Mouse (Mus musculus) myocyte (in vitro differentiated cells): Measurements from ENCODE around the gene Vdac1. TPM values are rescaled to one million over a fixed set of nuclear protein-coding genes. Genes with fewer than 3 reads are reported as not detected.
A peak's percentile ranks its signal among the peaks of the same experiment; 100 is the strongest.

Experiments used
- H3K27me3 ChIP-seq: one replicate; pipeline ENCODE4 v1.6.1; 2011; ENCODE audit not compliant: control insufficient read depth, insufficient read depth, insufficient read length
- H3K36me3 ChIP-seq: one replicate; pipeline ENCODE4 v1.6.1; 2011; ENCODE audit not compliant: control insufficient read depth, insufficient read depth
- H3K4me2 ChIP-seq: one replicate; pipeline ENCODE4 v1.6.1; 2011; ENCODE audit warnings: low read depth, control low read depth
- H3K4me3 ChIP-seq: one replicate; pipeline ENCODE4 v1.5.1; 2011; ENCODE audit warnings: mild to moderate bottlenecking, control low read depth, moderate library complexity
- H3K79me2 ChIP-seq: one replicate; pipeline ENCODE4 v1.6.1; 2011; ENCODE audit not compliant: control insufficient read depth, insufficient read depth
- H3ac ChIP-seq: one replicate; pipeline ENCODE4 v1.6.1; 2011; ENCODE audit not compliant: control insufficient read depth, insufficient read length
- CEBPB ChIP-seq: IDR thresholded peaks from 2 replicates; pipeline ENCODE4 v1.6.1; 2011; ENCODE audit warnings: mild to moderate bottlenecking, moderate library complexity; ENCODE audit not compliant: poor library complexity, insufficient read depth, severe bottlenecking
- E2F4 ChIP-seq: IDR thresholded peaks from one replicate; pipeline ENCODE4 v1.6.1; 2011; ENCODE audit warnings: mild to moderate bottlenecking, control low read depth, moderate library complexity; ENCODE audit not compliant: insufficient read depth
- MAX ChIP-seq: IDR thresholded peaks from one replicate; pipeline ENCODE4 v1.6.1; 2011; ENCODE audit warnings: low read depth, mild to moderate bottlenecking, control low read depth
- MYOD1 ChIP-seq, 3 experiments: IDR thresholded peaks; one replicate each; pipeline ENCODE4 v1.6.1; 2011; ENCODE audit warnings: control low read depth in 2 of 3, low read depth in 2 of 3, mild to moderate bottlenecking in 2 of 3, moderate library complexity in 1 of 3; ENCODE audit not compliant: insufficient read length in 2 of 3, control insufficient read depth in 1 of 3
- MYOG ChIP-seq, 3 experiments: IDR thresholded peaks; one replicate each; pipeline ENCODE4 v1.6.1; 2011; ENCODE audit warnings: control low read depth in 2 of 3, low read depth in 2 of 3, mild to moderate bottlenecking in 2 of 3; ENCODE audit not compliant: insufficient read length in 2 of 3, control insufficient read depth in 1 of 3, insufficient read depth in 1 of 3
- POLR2A ChIP-seq: IDR thresholded peaks from one replicate; pipeline ENCODE4 v1.6.1; 2011; ENCODE audit warnings: low read depth, mild to moderate bottlenecking, control low read depth, moderate library complexity; ENCODE audit not compliant: insufficient read length
- POLR2AphosphoS2 ChIP-seq: IDR thresholded peaks from one replicate; pipeline ENCODE4 v1.6.1; 2011; ENCODE audit warnings: low read depth, control low read depth; ENCODE audit not compliant: insufficient read length
- REST ChIP-seq: IDR thresholded peaks from one replicate; pipeline ENCODE4 v1.6.1; 2011; ENCODE audit warnings: mild to moderate bottlenecking, control low read depth, moderate library complexity; ENCODE audit not compliant: insufficient read depth, insufficient read length
- SRF ChIP-seq: IDR thresholded peaks from one replicate; pipeline ENCODE4 v1.6.1; 2011; ENCODE audit warnings: low read depth; ENCODE audit not compliant: control insufficient read depth, insufficient read length
- TCF12 ChIP-seq: IDR thresholded peaks from one replicate; pipeline ENCODE4 v1.6.1; 2011; ENCODE audit warnings: mild to moderate bottlenecking, control low read depth; ENCODE audit not compliant: poor library complexity, insufficient read depth, severe bottlenecking
- TCF3 ChIP-seq: IDR thresholded peaks from one replicate; pipeline ENCODE4 v1.6.1; 2011; ENCODE audit warnings: low read depth, control low read depth; ENCODE audit not compliant: insufficient read length
- USF1 ChIP-seq: IDR thresholded peaks from one replicate; pipeline ENCODE4 v1.6.1; 2011; ENCODE audit warnings: low read depth, mild to moderate bottlenecking, control low read depth, moderate library complexity
- polyA plus RNA-seq: library from polyadenylated mRNA; unstranded; fragments of >200 nt; fragmentation: generic; extraction: Trizol; gene quantifications from one replicate; pipeline ENCODE4 v1.2.1, GENCODE M21; 2012; ENCODE audit warnings: missing spikeins

The Vdac1 gene
- polyA plus RNA-seq, 1 experiment: 342 TPM

DNA sequence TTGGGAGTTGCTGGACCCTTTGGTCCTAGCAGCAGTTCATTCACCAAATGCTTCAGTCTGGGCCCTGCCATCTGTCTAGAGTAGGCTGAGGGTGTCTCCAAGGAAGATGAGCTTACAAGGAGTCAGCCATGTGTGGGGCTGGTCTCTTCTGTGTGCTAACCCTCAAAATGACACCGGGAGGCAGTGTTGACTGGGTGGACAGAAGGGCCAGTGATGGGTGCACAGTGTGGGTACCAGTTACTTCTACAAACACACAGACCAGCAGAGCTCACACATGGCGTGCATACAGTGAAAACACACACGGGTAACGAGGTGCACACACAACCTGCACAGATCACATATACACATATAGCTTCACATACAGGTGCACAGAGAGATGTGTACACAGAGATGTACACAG, 21.6 kb upstream of the Vdac1 start:
- no peak overlapping the region for H3ac ChIP-seq

GRCm38 (mm10) chr11:52339512-52339911, 21.1 kb upstream of the Vdac1 start:
- H3K4me3 ChIP-seq: no peak overlapping the region
- no peaks in the 10 kb centered on the region for H3K36me3 ChIP-seq
- no peaks in the 10 kb centered on the region for H3K27me3 ChIP-seq
- no peak for TF ChIP-seq SRF
- TF ChIP-seq POLR2A: no peak
- TF ChIP-seq TCF3: no peak
- TF ChIP-seq MAX: no peak
- no peak for TF ChIP-seq REST
- no peak for TF ChIP-seq MYOG (IDR thresholded peaks at IDR 0.05; ENCODE audit: control insufficient read depth in 1 of 3, insufficient read depth in 1 of 3, insufficient read length in 2 of 3, low read depth in 2 of 3)
- TF ChIP-seq USF1: no peak
- TF ChIP-seq TCF12: no peak
- no peak overlapping the region for H3ac ChIP-seq
- no peaks in the 10 kb centered on the region for H3K79me2 ChIP-seq
- no peak overlapping the region for H3K4me2 ChIP-seq

More for the DNA sequence above, 21.6 kb upstream of the Vdac1 start:
- no peak for TF ChIP-seq POLR2AphosphoS2
- no peak for TF ChIP-seq CEBPB
- TF ChIP-seq MYOD1 (IDR thresholded peaks at IDR 0.05; ENCODE audit: control insufficient read depth in 1 of 3, insufficient read length in 2 of 3, low read depth in 2 of 3): no peak
- TF ChIP-seq SRF: no peak
- TF ChIP-seq TCF3: no peak
- no peak for TF ChIP-seq POLR2A
- no peak for TF ChIP-seq E2F4
- no peak for TF ChIP-seq MAX
- no peak for TF ChIP-seq REST
- no peak for TF ChIP-seq USF1
- TF ChIP-seq MYOG (IDR thresholded peaks at IDR 0.05; ENCODE audit: control insufficient read depth in 1 of 3, insufficient read depth in 1 of 3, insufficient read length in 2 of 3, low read depth in 2 of 3): no peak
- no peak for TF ChIP-seq TCF12
- Histone ChIP-seq H3K4me3 (no peak overlapping the region), H3K79me2 (no peaks in the 10 kb centered on the region), H3K36me3 (no peaks in the 10 kb centered on the region), H3K4me2 (no peak overlapping the region), H3K27me3 (no peaks in the 10 kb centered on the region)

- Histone ChIP-seq H3K27me3 (no peaks in the 10 kb centered on the region), H3K4me3 (no peak overlapping the region), H3ac (no peak overlapping the region), H3K4me2 (no peak overlapping the region), H3K36me3 (no peaks in the 10 kb centered on the region), H3K79me2 (no peaks in the 10 kb centered on the region)
- TF ChIP-seq MAX (no peak), REST (no peak), E2F4 (no peak), MYOG (IDR thresholded peaks at IDR 0.05; ENCODE audit: control insufficient read depth in 1 of 3, insufficient read depth in 1 of 3, insufficient read length in 2 of 3, low read depth in 2 of 3) (no peak), POLR2A (no peak), USF1 (no peak), TCF3 (no peak), SRF (no peak), CEBPB (no peak), POLR2AphosphoS2 (no peak), MYOD1 (IDR thresholded peaks at IDR 0.05; ENCODE audit: control insufficient read depth in 1 of 3, insufficient read length in 2 of 3, low read depth in 2 of 3) (no peak), TCF12 (no peak)
These were observed 20.4 kb upstream of the Vdac1 start for GRCm38 (mm10) chr11:52340123-52340864.

- Histone ChIP-seq H3K27me3 (no peaks in the 10 kb centered on the region), H3K4me3 (no peak overlapping the region), H3K36me3 (no peaks in the 10 kb centered on the region), H3K4me2 (peak overlapping the region; percentile 29), H3K79me2 (no peaks in the 10 kb centered on the region), H3ac (no peak overlapping the region)
- peak; percentile 58 for TF ChIP-seq USF1
- TF ChIP-seq SRF: no peak
These were observed 19.7 kb upstream of the Vdac1 start for GRCm38 (mm10) chr11:52341001-52341400.

- no peak overlapping the region for H3ac ChIP-seq
- H3K4me3 ChIP-seq: no peak overlapping the region
- TF ChIP-seq CEBPB: no peak
- TF ChIP-seq MYOD1 (IDR thresholded peaks at IDR 0.05; ENCODE audit: control insufficient read depth in 1 of 3, insufficient read length in 2 of 3, low read depth in 2 of 3): no peak
- TF ChIP-seq POLR2A: no peak
- no peak for TF ChIP-seq TCF3
- no peak for TF ChIP-seq E2F4
- no peak for TF ChIP-seq TCF12
- TF ChIP-seq REST: no peak
- TF ChIP-seq MYOG (IDR thresholded peaks at IDR 0.05; ENCODE audit: control insufficient read depth in 1 of 3, insufficient read depth in 1 of 3, insufficient read length in 2 of 3, low read depth in 2 of 3): no peak
- no peak for TF ChIP-seq POLR2AphosphoS2
- TF ChIP-seq USF1: no peak
- no peak for TF ChIP-seq SRF
- TF ChIP-seq MAX: no peak
- peak overlapping the region; percentile 29 for H3K4me2 ChIP-seq
- H3K27me3 ChIP-seq: no peaks in the 10 kb centered on the region
- no peaks in the 10 kb centered on the region for H3K79me2 ChIP-seq
- no peaks in the 10 kb centered on the region for H3K36me3 ChIP-seq
These were observed 19.2 kb upstream of the Vdac1 start for GRCm38 (mm10) chr11:52341476-52341875.
